Mouse (Mus musculus) lung, postnatal 0 days (tissue): Measurements from ENCODE around the gene Prg2. TPM values are rescaled to one million over a fixed set of nuclear protein-coding genes. Genes with fewer than 3 reads are reported as not detected.

Source experiments
- ATAC-seq: fragments of 200-750 bp; cut with Nextera tagmentation; 2 replicates; pipeline ENCODE4 v1.8.0; 2017; ENCODE audit warnings: moderate library complexity
- DNase-seq: peaks from one replicate; pipeline ENCODE4 v3.0.0-alpha.2; 2016; ENCODE audit warnings: low spot score
- H3K27ac ChIP-seq: fragments of 300-500 bp; sonication (generic); 2 replicates; pipeline ENCODE4 v1.5.1; 2014; ENCODE audit warnings: antibody characterized with exemption, mild to moderate bottlenecking, low read length, mixed read lengths
- H3K27me3 ChIP-seq: fragments of 300-500 bp; sonication (generic); replicated peaks from 2 replicates; pipeline ENCODE4 v1.6.1; 2014; ENCODE audit warnings: low read length, mixed read lengths; ENCODE audit not compliant: insufficient read depth
- H3K36me3 ChIP-seq: fragments of 300-500 bp; sonication (generic); 2 replicates; pipeline ENCODE4 v1.6.1; 2014; ENCODE audit warnings: low read length, mixed read lengths; ENCODE audit not compliant: insufficient read depth
- H3K4me1 ChIP-seq: fragments of 300-500 bp; sonication (generic); 2 replicates; pipeline ENCODE4 v1.6.1; 2014; ENCODE audit warnings: antibody characterized with exemption, low read depth, low read length, mixed read lengths; ENCODE audit not compliant: insufficient read depth
- H3K4me2 ChIP-seq: fragments of 300-500 bp; sonication (generic); replicated peaks from 2 replicates; pipeline ENCODE4 v1.6.1; 2014; ENCODE audit warnings: low read depth, mild to moderate bottlenecking, low read length, moderate library complexity, mixed read lengths
- H3K4me3 ChIP-seq: fragments of 300-500 bp; sonication (generic); 2 replicates; pipeline ENCODE4 v1.5.1; 2014; ENCODE audit warnings: low read depth, low read length
- H3K9ac ChIP-seq: fragments of 300-500 bp; sonication (generic); replicated peaks from 2 replicates; pipeline ENCODE4 v1.6.1; 2014; ENCODE audit warnings: low read depth, mild to moderate bottlenecking
- H3K9me3 ChIP-seq: fragments of 300-500 bp; sonication (generic); 2 replicates; pipeline ENCODE4 v1.6.1; 2016; ENCODE audit warnings: low read length, mixed read lengths
- CTCF ChIP-seq: IDR thresholded peaks from 2 replicates; pipeline ENCODE4 v1.5.1; 2016; ENCODE audit warnings: antibody characterized with exemption, mild to moderate bottlenecking
- EP300 ChIP-seq: IDR thresholded peaks from 2 replicates; pipeline ENCODE4 v1.6.1; 2016; ENCODE audit warnings: antibody characterized with exemption, mild to moderate bottlenecking, control low read depth
- WGBS: fragments of 180-500 bp; shearing (Covaris S2); extraction: QIAGEN DNeasy Blood & Tissue Kit; methylation state at CpG from one replicate; pipeline ENCODE4 v1.1.7; 2014; 5-methylcytosine and 5-hydroxymethylcytosine counted together
- polyA plus RNA-seq: library from polyadenylated mRNA; unstranded; fragments of >200 nt; fragmentation: Nextera tagmentation; extraction: Ambion mirVana; gene quantifications from 2 replicates; pipeline ENCODE4 v1.2.1, GENCODE M21; 2015

Prg2 gene
- polyA plus RNA-seq, 1 experiment from 2014 or later: not detected

DNA sequence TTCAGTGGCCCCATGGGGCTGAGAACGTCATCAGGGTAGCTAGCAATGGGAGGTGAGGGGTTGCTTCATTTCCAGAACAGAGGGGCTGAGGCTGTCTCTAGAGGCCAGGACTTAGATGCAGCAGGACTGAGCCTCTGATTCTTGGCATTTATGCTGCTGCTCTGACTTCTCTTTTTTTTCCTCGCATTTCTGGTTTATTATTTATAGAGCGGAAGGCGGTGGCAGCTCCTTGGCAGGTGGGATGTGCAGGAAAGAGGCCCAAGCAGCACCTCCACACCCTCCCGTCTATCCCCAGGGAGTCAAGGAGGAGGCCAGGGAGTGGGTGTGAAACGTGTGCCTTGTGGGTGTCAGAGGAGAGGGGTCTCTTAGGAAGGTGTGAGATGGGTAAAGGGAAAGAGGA, 50.7 kb downstream of the Prg2 start:
- H3K9me3 ChIP-seq: no peaks in the 10 kb centered on the region
- no peak overlapping the region for H3K4me3 ChIP-seq
- WGBS: 54% methylated on average over 6 of the region's 6 CpGs
- ATAC-seq (no peak), DNase-seq (no peak)
- no peaks in the 10 kb centered on the region for H3K36me3 ChIP-seq
- no peak for TF ChIP-seq EP300
- TF ChIP-seq CTCF: no peak
- H3K27me3 ChIP-seq: no peaks in the 10 kb centered on the region
- H3K9ac ChIP-seq: no peak overlapping the region
- no peaks in the 10 kb centered on the region for H3K4me1 ChIP-seq
- no peak overlapping the region for H3K4me2 ChIP-seq
- no peak overlapping the region for H3K27ac ChIP-seq

DNA sequence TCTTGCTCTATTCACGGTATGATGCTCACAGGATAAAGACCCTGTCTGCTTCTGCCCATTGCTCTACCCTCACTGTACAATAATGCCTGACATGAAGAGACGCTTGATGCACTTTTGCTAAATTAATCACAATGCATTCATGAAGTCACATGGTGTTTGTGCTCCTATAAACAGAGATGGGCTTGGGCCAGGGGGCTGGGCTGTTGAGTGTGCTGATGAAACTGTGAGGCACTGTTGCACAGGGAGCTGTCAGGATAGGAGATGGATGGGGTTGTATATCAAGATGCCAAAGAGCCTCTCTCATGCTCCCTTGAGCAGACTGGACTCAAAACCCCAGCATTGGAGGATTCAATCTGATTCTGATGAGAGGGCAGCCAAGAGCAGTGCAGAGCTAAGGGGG, 52.9 kb downstream of the Prg2 start:
- H3K36me3 ChIP-seq: no peaks in the 10 kb centered on the region
- DNase-seq (no peak), ATAC-seq (no peak)
- 70% methylated on average over 2 of the region's 2 CpGs for WGBS
- H3K4me1 ChIP-seq: peaks cover 8% of the 10 kb centered on the region
- no peak for TF ChIP-seq CTCF
- TF ChIP-seq EP300: no peak
- H3K27me3 ChIP-seq: no peaks in the 10 kb centered on the region
- no peak overlapping the region for H3K4me2 ChIP-seq
- H3K27ac ChIP-seq: no peak overlapping the region
- H3K9ac ChIP-seq: no peak overlapping the region
- H3K4me3 ChIP-seq: no peak overlapping the region
- H3K9me3 ChIP-seq: no peaks in the 10 kb centered on the region

Other genes starting within 250 kb of the Prg2 start
- 2.6 and 3.4 TPM in 2 replicates for gene Ypel4, start 246.4 kb upstream of the Prg2 start, polyA plus RNA-seq
- 5.6 and 6.5 TPM in 2 replicates for gene Gm19426, start 236.8 kb upstream of the Prg2 start, polyA plus RNA-seq
- 269 and 283 TPM in 2 replicates for gene Serping1, start 205.0 kb upstream of the Prg2 start, polyA plus RNA-seq
- gene Ube2l6, start 181.6 kb upstream of the Prg2 start, polyA plus RNA-seq: 83.7 and 85.6 TPM in 2 replicates
- 0.44 and 0.53 TPM in 2 replicates for gene Smtnl1, start 157.8 kb upstream of the Prg2 start, polyA plus RNA-seq
- gene Timm10, start 153.5 kb upstream of the Prg2 start, polyA plus RNA-seq: 24.2 and 28.5 TPM in 2 replicates
- 4.9 and 6.6 TPM in 2 replicates for gene Slc43a1, start 141.6 kb upstream of the Prg2 start, polyA plus RNA-seq
- 0.62 and 1.1 TPM in 2 replicates for gene Rtn4rl2, start 93.8 kb upstream of the Prg2 start, polyA plus RNA-seq
- 121 and 122 TPM in 2 replicates for gene Slc43a3, start 43.9 kb upstream of the Prg2 start, polyA plus RNA-seq
- gene Prg3, start 7.8 kb downstream of the Prg2 start, polyA plus RNA-seq: not detected in 2 replicates
- gene Ssrp1, start 56.8 kb downstream of the Prg2 start, polyA plus RNA-seq: 81.8 and 87.3 TPM in 2 replicates
- gene P2rx3, start 57.0 kb downstream of the Prg2 start, polyA plus RNA-seq: 0.07 and 0.08 TPM in 2 replicates
- 40.3 and 40.7 TPM in 2 replicates for gene Tnks1bp1, start 67.6 kb downstream of the Prg2 start, polyA plus RNA-seq
- 84.1 and 90.6 TPM in 2 replicates for gene Aplnr, start 155.8 kb downstream of the Prg2 start, polyA plus RNA-seq
- gene Lrrc55, start 216.7 kb downstream of the Prg2 start, polyA plus RNA-seq: 0.10 and 0.25 TPM in 2 replicates